Mouse (Mus musculus) olfactory bulb, adult 2 months (tissue): ENCODE measurements around the gene Phpt1.

ENCODE experiments used
- CTCF ChIP-seq: fragments of 200-500 bp; IDR thresholded peaks from 2 replicates; pipeline ENCODE4 v1.5.1; 2012; ENCODE audit warnings: low read depth, mild to moderate bottlenecking, low read length, moderate library complexity; ENCODE audit not compliant: insufficient read depth
- POLR2A ChIP-seq: fragments of 200-500 bp; IDR thresholded peaks from 2 replicates; pipeline ENCODE4 v1.6.1; 2012; ENCODE audit warnings: mild to moderate bottlenecking, low read depth, low read length, moderate library complexity; ENCODE audit not compliant: insufficient read depth

GRCm38 (mm10) chr2:25545996-25546810 lies 28.8 kb downstream of the Phpt1 start:
- TF ChIP-seq CTCF (no peak), POLR2A (no peak)
